10 mouse cellular contexts compared by ENCODE assay signal in genomic region chrX:72022750-72023398, GRCm38 (mm10). TPM values are rescaled to one million over a fixed set of nuclear protein-coding genes. Genes with fewer than 3 reads are reported as not detected.
A peak's percentile ranks its signal among the peaks of the same experiment; 100 is the strongest.
DNase-seq lines count a peak whose midpoint lies in the region; ATAC-seq lines count a peak whose summit lies in the region.
"Had no signal": no experiment of that assay in that cellular context is flagged by ENCODE, and none has a peak within 500 bp of the region (broad histone marks: within the 10 kb centered on the region; RNA-seq: fewer than 3 reads in every experiment).

No protein-coding gene starts in this region.

- 36% methylated on average over 10 of the region's 10 CpGs for WGBS in forebrain, embryonic 16.5 days

- H3K4me1 ChIP-seq in forebrain, embryonic 16.5 days (replicated peaks; ENCODE audit: control insufficient read depth, insufficient read depth, low read length): no peaks in the 10 kb centered on the region
- H3K4me1 ChIP-seq: stomach, embryonic 15.5 days had no signal

- no peak overlapping the region for H3K27ac ChIP-seq in forebrain, embryonic 16.5 days (ENCODE audit: low read length)
- H3K27ac ChIP-seq: stomach, embryonic 15.5 days had no signal

- H3K9ac ChIP-seq in forebrain, embryonic 16.5 days (replicated peaks; ENCODE audit: low read depth, low read length): no peak overlapping the region
- H3K9ac ChIP-seq: stomach, embryonic 15.5 days had no signal

- peak; percentile 75 for ATAC-seq in forebrain, embryonic 16.5 days
- ATAC-seq in granulocyte monocyte progenitor cell, adult 5-6 weeks (replicated peaks; ENCODE audit: poor library complexity, severe bottlenecking): no peak; the same call in 1 of the 2 replicates

- H3K36me3 ChIP-seq in forebrain, embryonic 16.5 days (ENCODE audit: control insufficient read depth, insufficient read depth): no peaks in the 10 kb centered on the region
- H3K36me3 ChIP-seq: stomach, embryonic 15.5 days had no signal

- H3K4me2 ChIP-seq in forebrain, embryonic 16.5 days (ENCODE audit: low read length): no peak overlapping the region
- H3K4me2 ChIP-seq: stomach, embryonic 15.5 days had no signal

- H3K9me3 ChIP-seq in forebrain, embryonic 16.5 days (ENCODE audit: control insufficient read depth, low read length): no peaks in the 10 kb centered on the region
- H3K9me3 ChIP-seq: stomach, embryonic 15.5 days had no signal

- H3K27me3 ChIP-seq in forebrain, embryonic 16.5 days (replicated peaks; ENCODE audit: control insufficient read depth, insufficient read depth, low read length): no peaks in the 10 kb centered on the region
- H3K27me3 ChIP-seq: stomach, embryonic 15.5 days had no signal

- DNase-seq in cerebellum, postnatal 25 days: peak; percentile 22 to 61
- DNase-seq in cerebellum, adult 8-10 months: no peak
- DNase-seq in right cerebral cortex, adult 18-20 months: peak; percentile 39
- DNase-seq in right cerebral cortex, postnatal 14 days: no peak
- peak; percentile 38 for DNase-seq in lung, postnatal 14 days
- no peak for DNase-seq in thymus, postnatal 36 days

- no peak overlapping the region for H3K4me3 ChIP-seq in forebrain, embryonic 16.5 days (replicated peaks; ENCODE audit: low read length)
- H3K4me3 ChIP-seq: stomach, embryonic 15.5 days had no signal

RNA-seq across cellular contexts. Expression of gene Cnga2, which starts 31.2 kb away (rescaled TPM):
- polyA plus RNA-seq in forebrain, embryonic 16.5 days (2015; fragmentation: Nextera tagmentation; extraction: Ambion mirVana): 0.11 and 0.27 TPM in 2 replicates
- total RNA-seq in granulocyte monocyte progenitor cell, adult 5-6 weeks (2014; fragmentation: Nextera tagmentation): not detected in 2 replicates
- not detected in 2 replicates for total RNA-seq in granulocyte monocyte progenitor cell, adult 5-6 weeks (2017)

RNA-seq across cellular contexts. Expression of gene Fate1, which starts 50.1 kb away (rescaled TPM):
- not detected in 2 replicates for polyA plus RNA-seq in forebrain, embryonic 16.5 days (2015; fragmentation: Nextera tagmentation; extraction: Ambion mirVana)
- total RNA-seq in granulocyte monocyte progenitor cell, adult 5-6 weeks (2014; fragmentation: Nextera tagmentation): not detected in 2 replicates
- total RNA-seq in granulocyte monocyte progenitor cell, adult 5-6 weeks (2017): not detected in 2 replicates
- polyA plus RNA-seq: heart, embryonic 14.5 days had no signal

Comparison
In these comparisons a context has a peak if more than half of its experiments do, and no peak if none do; other contexts are left out.
1. DNase-seq: peak in cerebellum, postnatal 25 days (2 of 2), right cerebral cortex, adult 18-20 months (single experiment) and lung, postnatal 14 days (single experiment); none in cerebellum, adult 8-10 months (single experiment), right cerebral cortex, postnatal 14 days (single experiment) and thymus, postnatal 36 days (0 of 2).